In the genomic region with DNA sequence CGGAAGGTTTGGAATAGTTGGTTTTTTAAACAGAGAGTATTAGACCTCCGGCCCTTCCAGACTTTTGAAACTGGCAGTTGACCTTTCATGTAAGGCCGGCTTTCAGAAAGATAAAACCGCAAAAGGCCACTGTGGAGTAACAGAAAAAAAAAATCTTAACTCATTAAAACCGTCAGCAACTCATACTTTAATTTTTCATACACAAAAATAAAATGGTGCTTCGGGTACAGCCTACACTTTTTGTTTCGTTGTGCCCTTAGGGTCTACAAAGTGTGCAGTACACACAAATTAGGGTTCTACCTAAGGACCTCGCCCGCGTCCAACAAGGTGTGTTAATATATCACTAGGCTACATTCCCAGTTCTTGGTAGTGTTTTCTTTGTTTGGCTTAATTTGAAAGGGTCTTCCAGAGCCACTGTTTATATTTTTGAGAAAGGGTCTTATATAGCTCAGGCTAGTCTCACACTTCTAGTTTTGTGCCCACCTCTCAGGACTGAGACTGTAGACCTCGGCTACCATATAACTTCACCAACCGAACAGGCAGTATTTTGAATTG, we compare ENCODE assay signal across 7 mouse cellular contexts. TPM values are rescaled to one million over a fixed set of nuclear protein-coding genes. Genes with fewer than 3 reads are reported as not detected.
DNase-seq lines count a peak whose midpoint lies in the region; ATAC-seq and TF ChIP-seq lines count a peak whose summit lies in the region.

No protein-coding gene starts in this region.

- H3K9ac ChIP-seq in limb, embryonic 11.5 days (ENCODE audit: low read length) = peak overlapping the region; percentile 89

- H3K4me2 ChIP-seq in limb, embryonic 11.5 days (ENCODE audit: low read depth, severe bottlenecking) = peak overlapping the region; percentile 84

- no peaks in the 10 kb centered on the region for H3K27me3 ChIP-seq in limb, embryonic 11.5 days (ENCODE audit: control insufficient read depth, insufficient read depth, low read length)

- H3K36me3 ChIP-seq in limb, embryonic 11.5 days (ENCODE audit: control insufficient read depth, insufficient read depth, low read length) = no peaks in the 10 kb centered on the region

- TF ChIP-seq POLR2A in lung, adult 2 months (IDR thresholded peaks at IDR 0.05; ENCODE audit: borderline replicate concordance, extremely low read depth, low read depth, low read length) = no peak
- no peak for TF ChIP-seq POLR2A in embryonic fibroblast, embryonic 13.5 days (IDR thresholded peaks at IDR 0.05; ENCODE audit: low read depth, low read length)
- no peak for TF ChIP-seq POLR2A in olfactory bulb, adult 2 months (IDR thresholded peaks at IDR 0.05; ENCODE audit: insufficient read depth, low read depth, low read length)

- ATAC-seq in limb, embryonic 11.5 days (ENCODE audit: insufficient number of reproducible peaks, low FRiP score, low TSS enrichment, low read depth) = no peak
- ATAC-seq in activated CD4-positive, CD25-positive, alpha-beta regulatory T cell, adult 4 months = no peak

- no peak for DNase-seq in lung, adult 2 months
- DNase-seq in lung, postnatal 4 days = no peak
- no peak for DNase-seq in limb, embryonic 11.5 days (ENCODE audit: low spot score)
- no peak for DNase-seq in layer of hippocampus, adult 18-20 months (ENCODE audit: low spot score in 2 of 2)

- TF ChIP-seq CTCF in lung, adult 2 months (IDR thresholded peaks at IDR 0.05; ENCODE audit: insufficient read depth, low read length) = no peak
- TF ChIP-seq CTCF in embryonic fibroblast, embryonic 13.5 days (IDR thresholded peaks at IDR 0.05; ENCODE audit: borderline replicate concordance, insufficient read depth, low read length) = no peak
- TF ChIP-seq CTCF in olfactory bulb, adult 2 months (IDR thresholded peaks at IDR 0.05; ENCODE audit: insufficient read depth, low read depth, low read length) = no peak

- 31% methylated on average over 12 of the region's 12 CpGs for WGBS in lung, adult 2 months
- WGBS in limb, embryonic 11.5 days = 48% methylated on average over 12 of the region's 12 CpGs
- WGBS in olfactory bulb, adult 2 months = 42% methylated on average over 12 of the region's 12 CpGs

- peak overlapping the region; percentile 99 for H3K27ac ChIP-seq in embryonic fibroblast, embryonic 13.5 days (ENCODE audit: insufficient read depth, low read length)
- H3K27ac ChIP-seq in limb, embryonic 11.5 days (replicated peaks; ENCODE audit: low read depth, low read length) = peak overlapping the region; percentile 94
- H3K27ac ChIP-seq in olfactory bulb, adult 2 months (ENCODE audit: insufficient read depth, low read depth, low read length) = peak overlapping the region; percentile 100

- H3K4me1 ChIP-seq in lung, adult 2 months (ENCODE audit: control insufficient read depth, insufficient read depth, low read length) = peaks cover 11% of the 10 kb centered on the region
- H3K4me1 ChIP-seq in embryonic fibroblast, embryonic 13.5 days (ENCODE audit: control insufficient read depth, insufficient read depth, low read length) = peaks cover 7% of the 10 kb centered on the region
- no peaks in the 10 kb centered on the region for H3K4me1 ChIP-seq in limb, embryonic 11.5 days (ENCODE audit: control insufficient read depth, insufficient read depth, low read length)
- peaks cover 3% of the 10 kb centered on the region; the same call in 1 of the 2 replicates for H3K4me1 ChIP-seq in olfactory bulb, adult 2 months (ENCODE audit: control insufficient read depth, insufficient read depth, low read length)

- no peaks in the 10 kb centered on the region for H3K9me3 ChIP-seq in limb, embryonic 11.5 days (ENCODE audit: control insufficient read depth, low read length)

- peak overlapping the region; percentile 56 for H3K4me3 ChIP-seq in lung, adult 2 months (replicated peaks; ENCODE audit: extremely low read depth, low read depth, low read length)
- H3K4me3 ChIP-seq in embryonic fibroblast, embryonic 13.5 days (ENCODE audit: insufficient read depth, low read length) = peak overlapping the region; percentile 35
- peak overlapping the region; percentile 93 for H3K4me3 ChIP-seq in limb, embryonic 11.5 days (ENCODE audit: low read depth, low read length)
- no peak overlapping the region for H3K4me3 ChIP-seq in olfactory bulb, adult 2 months (ENCODE audit: insufficient read depth, low read depth, low read length)

RNA-seq across cellular contexts. Expression of a gene that starts 0.9 kb away (rescaled TPM):
- 27.1 and 30.4 TPM in 2 replicates for polyA plus RNA-seq in lung, adult 2 months (2012; rRNA removed)
- 20.7 and 21.2 TPM in 2 replicates for polyA plus RNA-seq in embryonic fibroblast, embryonic 13.5 days (2011; ENCODE audit: insufficient read length, low read depth, missing spikeins)
- polyA plus RNA-seq in limb, embryonic 11.5 days (2014; fragmentation: Nextera tagmentation; extraction: Ambion mirVana) = 12.4 and 13.4 TPM in 2 replicates
- 41.7 TPM in 1 of 2 replicates, not detected in the other for polyA plus RNA-seq in olfactory bulb, adult 2 months (2012; ENCODE audit: insufficient read depth, insufficient read length, low replicate concordance, missing spikeins)
- 10 to 100 TPM in 1 of 2 experiments, 1 to 10 TPM in 1; 9.3 to 15.9 TPM for polyA plus RNA-seq in activated CD4-positive, CD25-positive, alpha-beta regulatory T cell, adult 4 months (2017; shearing (Covaris generic))
- total RNA-seq in layer of hippocampus, adult 18-20 months (2021) = 10 to 100 TPM; 60.3 to 66.7 TPM
